Mouse (Mus musculus) liver, postnatal 0 days (tissue): ENCODE measurements around the gene Fbxl4. TPM values are rescaled to one million over a fixed set of nuclear protein-coding genes. Genes with fewer than 3 reads are reported as not detected.
"Not testable (repeated sequence)": the region's sequence is repeated elsewhere in the genome, so short reads cannot be mapped to it uniquely, and the experiment has no call there.

Experiments used
- ATAC-seq: fragments of 200-750 bp; cut with Nextera tagmentation; 2 replicates; pipeline ENCODE4 v1.8.0; 2017; ENCODE audit warnings: mild to moderate bottlenecking, moderate library complexity
- DNase-seq: peaks from one replicate; pipeline ENCODE4 v3.0.0-alpha.2; 2016
- H3K27ac ChIP-seq: fragments of 300-500 bp; sonication (generic); 2 replicates; pipeline ENCODE4 v1.5.1; 2014; ENCODE audit warnings: antibody characterized with exemption, moderate library complexity, mild to moderate bottlenecking, low read depth
- H3K27me3 ChIP-seq: fragments of 300-500 bp; sonication (generic); 2 replicates; pipeline ENCODE4 v1.6.1; 2014; ENCODE audit warnings: low read length, control low read depth, mixed read lengths; ENCODE audit not compliant: insufficient read depth
- H3K36me3 ChIP-seq: fragments of 300-500 bp; sonication (generic); replicated peaks from 2 replicates; pipeline ENCODE4 v1.6.1; 2014; ENCODE audit warnings: mild to moderate bottlenecking, control low read depth, low read length, moderate library complexity, mixed read lengths; ENCODE audit not compliant: insufficient read depth
- H3K4me1 ChIP-seq: fragments of 300-500 bp; sonication (generic); 2 replicates; pipeline ENCODE4 v1.6.1; 2014; ENCODE audit warnings: antibody characterized with exemption, mild to moderate bottlenecking, control low read depth; ENCODE audit not compliant: insufficient read depth
- H3K4me2 ChIP-seq: fragments of 300-500 bp; sonication (generic); 2 replicates; pipeline ENCODE4 v1.6.1; 2014; ENCODE audit warnings: low read depth, mild to moderate bottlenecking, low read length, moderate library complexity, mixed read lengths
- H3K4me3 ChIP-seq: fragments of 300-500 bp; sonication (generic); 2 replicates; pipeline ENCODE4 v1.5.1; 2014; ENCODE audit warnings: low read depth, low read length
- H3K9ac ChIP-seq: fragments of 300-500 bp; sonication (generic); replicated peaks from 2 replicates; pipeline ENCODE4 v1.6.1; 2014; ENCODE audit warnings: mild to moderate bottlenecking, moderate library complexity
- H3K9me3 ChIP-seq: fragments of 300-500 bp; sonication (generic); 2 replicates; pipeline ENCODE4 v1.6.1; 2016; ENCODE audit warnings: mild to moderate bottlenecking, control low read depth, low read length, mixed read lengths
- CTCF ChIP-seq: sonication (generic); IDR thresholded peaks from 2 replicates; pipeline ENCODE4 v1.5.1; 2016; ENCODE audit warnings: antibody characterized with exemption, low read depth
- EP300 ChIP-seq: IDR thresholded peaks from 2 replicates; pipeline ENCODE4 v1.6.1; 2016; ENCODE audit warnings: antibody characterized with exemption, low read depth, mild to moderate bottlenecking
- WGBS: fragments of 180-500 bp; shearing (Covaris S2); extraction: QIAGEN DNeasy Blood & Tissue Kit; methylation state at CpG from one replicate; pipeline ENCODE4 v1.1.7; 2014; ENCODE audit not compliant: insufficient replicate concordance; 5-methylcytosine and 5-hydroxymethylcytosine counted together
- polyA plus RNA-seq: library from polyadenylated mRNA; unstranded; fragments of >200 nt; fragmentation: Nextera tagmentation; extraction: Ambion mirVana; gene quantifications from 2 replicates; pipeline ENCODE4 v1.2.1, GENCODE M21; 2015

Gene Fbxl4
- polyA plus RNA-seq, result 6.5 and 6.8 TPM in 2 replicates

GRCm38 (mm10) chr4:22357266-22357930 is at the start of gene Fbxl4:
TSS of gene Fbxl4 (plus strand) at chr4:22357543.
- no peaks in the 10 kb centered on the region for H3K27me3 ChIP-seq
- WGBS, result 1% methylated on average over 54 of the region's 62 CpGs
- peak within 1 kb of the TSS; percentile 90 for H3K27ac ChIP-seq
- H3K4me1 ChIP-seq, result peaks cover 12% of the 10 kb centered on the region
- H3K4me3 ChIP-seq, result peak within 1 kb of the TSS; percentile 64
- peak; percentile 95 for DNase-seq
- TF ChIP-seq CTCF, result no peak
- no peak for TF ChIP-seq EP300
- no peaks in the 10 kb centered on the region for H3K9me3 ChIP-seq
- H3K36me3 ChIP-seq, result no peaks in the 10 kb centered on the region
- ATAC-seq, result peak; percentile 97
- H3K4me2 ChIP-seq, result peak within 1 kb of the TSS; percentile 73
- peak within 1 kb of the TSS; percentile 70 for H3K9ac ChIP-seq

- no peaks in the 10 kb centered on the region for H3K27me3 ChIP-seq
- no peaks in the 10 kb centered on the region for H3K4me1 ChIP-seq
- TF ChIP-seq CTCF (no peak), EP300 (no peak)
- 74% methylated on average over 3 of the region's 3 CpGs for WGBS
- no peak overlapping the region for H3K4me2 ChIP-seq
- no peaks in the 10 kb centered on the region for H3K9me3 ChIP-seq
- no peak for ATAC-seq
- DNase-seq, result no peak
- no peak overlapping the region for H3K4me3 ChIP-seq
- no peaks in the 10 kb centered on the region for H3K36me3 ChIP-seq
- H3K27ac ChIP-seq, result no peak overlapping the region
- no peak overlapping the region for H3K9ac ChIP-seq
These were observed 42.8 kb upstream of the Fbxl4 start for GRCm38 (mm10) chr4:22314564-22314963.

- Histone ChIP-seq H3K27ac (no peak overlapping the region), H3K4me2 (no peak overlapping the region), H3K9me3 (no peaks in the 10 kb centered on the region), H3K4me3 (no peak overlapping the region), H3K27me3 (no peaks in the 10 kb centered on the region), H3K4me1 (no peaks in the 10 kb centered on the region), H3K9ac (no peak overlapping the region), H3K36me3 (no peaks in the 10 kb centered on the region)
- DNase-seq (no peak), ATAC-seq (no peak)
- no peak for TF ChIP-seq CTCF
- no peak for TF ChIP-seq EP300
- 75% methylated on average over 8 of the region's 8 CpGs for WGBS
These were observed 14.3 kb upstream of the Fbxl4 start for GRCm38 (mm10) chr4:22342816-22343573.

- not testable (repeated sequence) for H3K27me3 ChIP-seq
These were observed 8.3 kb upstream of the Fbxl4 start for GRCm38 (mm10) chr4:22349086-22349485.

GRCm38 (mm10) chr4:22357931-22358300 is 573 bp downstream of the Fbxl4 start:
- Histone ChIP-seq H3K9ac (peak overlapping the region; percentile 70), H3K27ac (peak overlapping the region; percentile 90), H3K4me2 (peak overlapping the region; percentile 73), H3K9me3 (no peaks in the 10 kb centered on the region), H3K27me3 (no peaks in the 10 kb centered on the region), H3K4me3 (peak overlapping the region; percentile 64), H3K4me1 (peaks cover 12% of the 10 kb centered on the region), H3K36me3 (no peaks in the 10 kb centered on the region)
- TF ChIP-seq EP300 (no peak), CTCF (no peak)
- ATAC-seq (peak; percentile 41), DNase-seq (no peak)
- 4% methylated on average over 10 of the region's 10 CpGs for WGBS

More at GRCm38 (mm10) chr4:22349086-22349485, 8.3 kb upstream of the Fbxl4 start:
- H3K36me3 ChIP-seq, H3K4me1 ChIP-seq, H3K27ac ChIP-seq, H3K9ac ChIP-seq, H3K4me2 ChIP-seq, DNase-seq, H3K4me3 ChIP-seq, ATAC-seq, H3K9me3 ChIP-seq: not testable (repeated sequence)
- 79% methylated on average over 4 of the region's 4 CpGs for WGBS

GRCm38 (mm10) chr4:22358487-22358886 is 1.1 kb downstream of the Fbxl4 start:
- Histone ChIP-seq H3K9ac (no peak overlapping the region), H3K9me3 (no peaks in the 10 kb centered on the region), H3K4me1 (peaks cover 12% of the 10 kb centered on the region), H3K27ac (0 out of 2 replicates have a peak overlapping the region, but pooled peaks have one; percentile 90), H3K36me3 (no peaks in the 10 kb centered on the region), H3K4me2 (peak overlapping the region; percentile 73), H3K4me3 (peak overlapping the region; percentile 64; the same call in 1 of the 2 replicates), H3K27me3 (no peaks in the 10 kb centered on the region)
- DNase-seq (no peak), ATAC-seq (no peak)
- WGBS, result 65% methylated on average over 10 of the region's 10 CpGs
- no peak for TF ChIP-seq CTCF
- no peak for TF ChIP-seq EP300
